Mouse (Mus musculus) CD4-positive helper T cell, adult 2 months (primary cell): ENCODE data around the gene Gm3667.
"Not testable (repeated sequence)": the region's sequence is repeated elsewhere in the genome, so short reads cannot be mapped to it uniquely, and the experiment has no call there.

Experiments used
- DNase-seq: peaks from one replicate; pipeline ENCODE4 v3.0.0-alpha.2; 2012; ENCODE audit warnings: low read depth, missing footprints, low spot score

The Gm3667 gene

GRCm38 (mm10) chr14:6889521-6890012 lies at the start of gene Gm3667:
Gm3667 (minus strand) TSS chr14:6889962.
- DNase-seq, result not testable (repeated sequence)

- DNase-seq, result not testable (repeated sequence)
Measured at GRCm38 (mm10) chr14:6899881-6900280, 10.1 kb upstream of the Gm3667 start.

DNA sequence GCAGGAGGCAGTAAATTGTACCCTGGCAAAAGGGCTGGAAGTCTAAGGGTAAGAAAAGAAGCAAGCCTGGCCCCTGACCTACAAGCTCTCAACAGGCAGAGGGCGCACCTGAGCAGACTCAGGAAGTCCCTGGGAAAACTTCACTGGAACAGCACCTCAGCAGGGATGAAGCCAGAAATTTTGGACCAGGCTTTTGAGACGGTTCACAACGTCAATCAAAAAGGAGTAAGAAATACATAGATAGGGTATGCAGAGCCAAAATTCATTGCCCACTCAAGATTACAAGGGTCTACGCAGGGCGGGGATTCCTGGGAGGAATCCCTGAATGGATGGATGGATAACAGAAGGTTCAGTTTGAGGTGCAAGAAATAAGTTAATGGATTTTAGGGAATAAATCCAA lies 951 bp downstream of the Gm3667 start:
- DNase-seq, result not testable (repeated sequence)

GRCm38 (mm10) chr14:6840211-6840610 lies 49.6 kb downstream of the Gm3667 start, which contains the start of gene Gm3642:
Gm3642 (minus strand) TSS chr14:6840311.
- DNase-seq, result not testable (repeated sequence)

- not testable (repeated sequence) for DNase-seq
Measured at GRCm38 (mm10) chr14:6823297-6823696, 66.5 kb downstream of the Gm3667 start.
